9 mouse cellular contexts compared by ENCODE assay signal in the genomic region with DNA sequence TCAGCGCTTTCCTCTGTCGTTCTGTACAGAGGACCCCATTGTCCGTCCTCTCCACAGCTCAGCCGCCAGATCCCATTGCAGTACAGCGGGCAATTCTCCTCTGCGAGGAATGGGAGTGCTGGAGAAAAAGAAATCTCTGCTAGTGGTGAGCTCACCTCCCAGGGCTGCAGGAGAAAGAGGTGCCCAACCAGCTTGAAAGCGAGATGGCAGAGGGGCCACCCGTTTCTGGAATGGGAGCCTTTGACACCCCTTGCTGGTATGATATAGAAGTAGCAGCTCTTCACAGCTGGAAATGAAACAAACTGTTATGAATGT.
DNase-seq lines count a peak whose midpoint lies in the region; ATAC-seq and TF ChIP-seq lines count a peak whose summit lies in the region.
"Had no signal": no experiment of that assay in that cellular context is flagged by ENCODE, and none has a peak within 500 bp of the region (broad histone marks: within the 10 kb centered on the region; RNA-seq: fewer than 3 reads in every experiment).

No protein-coding gene starts in this region.

- no peak for TF ChIP-seq CTCF in brain, embryonic 14.5 days (IDR thresholded peaks at IDR 0.05; ENCODE audit: borderline replicate concordance, extremely low read depth, insufficient read depth, insufficient read length)

- H3K9ac ChIP-seq in heart, embryonic 13.5 days = peak overlapping the region; percentile 25
- no peak overlapping the region for H3K9ac ChIP-seq in forebrain, embryonic 15.5 days (replicated peaks)
- no peak overlapping the region for H3K9ac ChIP-seq in limb, embryonic 14.5 days (ENCODE audit: low read depth, low read length, severe bottlenecking)

- no peak overlapping the region for H3K4me3 ChIP-seq in heart, embryonic 13.5 days
- H3K4me3 ChIP-seq in forebrain, embryonic 15.5 days = no peak overlapping the region
- H3K4me3 ChIP-seq in limb, embryonic 14.5 days (replicated peaks; ENCODE audit: low read length) = no peak overlapping the region

- no peaks in the 10 kb centered on the region for H3K36me3 ChIP-seq in heart, embryonic 13.5 days
- no peaks in the 10 kb centered on the region for H3K36me3 ChIP-seq in forebrain, embryonic 15.5 days
- H3K36me3 ChIP-seq in limb, embryonic 14.5 days (ENCODE audit: control insufficient read depth, insufficient read depth, low read length) = no peaks in the 10 kb centered on the region

- no peak for ATAC-seq in heart, embryonic 13.5 days (ENCODE audit: extremely low read depth, insufficient number of reproducible peaks, low FRiP score, low TSS enrichment)
- 0 out of 2 replicates have a peak, but pooled peaks have one; percentile 27 for ATAC-seq in forebrain, embryonic 15.5 days (replicated peaks)
- 0 out of 2 replicates have a peak, but pooled peaks have one; percentile 12 for ATAC-seq in limb, embryonic 14.5 days (ENCODE audit: low FRiP score, low read depth)
- ATAC-seq in erythroblast, adult 5-6 weeks (replicated peaks; ENCODE audit: low FRiP score, poor library complexity, severe bottlenecking) = no peak

- peaks cover 21% of the 10 kb centered on the region for H3K4me1 ChIP-seq in heart, embryonic 13.5 days
- peaks cover 13% of the 10 kb centered on the region for H3K4me1 ChIP-seq in forebrain, embryonic 15.5 days
- H3K4me1 ChIP-seq in limb, embryonic 14.5 days (ENCODE audit: control insufficient read depth, insufficient read depth, low read length) = peaks cover 22% of the 10 kb centered on the region

- peak overlapping the region; percentile 41 for H3K4me2 ChIP-seq in heart, embryonic 13.5 days
- H3K4me2 ChIP-seq in forebrain, embryonic 15.5 days (replicated peaks) = no peak overlapping the region
- no peak overlapping the region; the same call in 1 of the 2 replicates for H3K4me2 ChIP-seq in limb, embryonic 14.5 days (replicated peaks; ENCODE audit: low read depth, low read length, severe bottlenecking)

- H3K9me3 ChIP-seq in heart, embryonic 13.5 days = no peaks in the 10 kb centered on the region
- no peaks in the 10 kb centered on the region for H3K9me3 ChIP-seq in forebrain, embryonic 15.5 days
- no peaks in the 10 kb centered on the region for H3K9me3 ChIP-seq in limb, embryonic 14.5 days (ENCODE audit: control insufficient read depth, low read length)

- no peak for TF ChIP-seq POLR2A in brain, embryonic 14.5 days (IDR thresholded peaks at IDR 0.05; ENCODE audit: borderline replicate concordance, extremely low read depth, insufficient read depth, insufficient read length, poor library complexity, severe bottlenecking)
- no peak for TF ChIP-seq POLR2A in limb, embryonic 14.5 days (IDR thresholded peaks at IDR 0.05; ENCODE audit: borderline replicate concordance, extremely low read depth, insufficient read depth, insufficient read length)

- intact Hi-C loops in heart, postnatal 14 days (cut with DNase I) = no loop called here

- H3K27me3 ChIP-seq in heart, embryonic 13.5 days (replicated peaks) = no peaks in the 10 kb centered on the region
- no peaks in the 10 kb centered on the region for H3K27me3 ChIP-seq in forebrain, embryonic 15.5 days
- H3K27me3 ChIP-seq in limb, embryonic 14.5 days (ENCODE audit: control insufficient read depth, insufficient read depth, low read length) = no peaks in the 10 kb centered on the region

- peak overlapping the region; percentile 77 for H3K27ac ChIP-seq in heart, embryonic 13.5 days (replicated peaks)
- no peak overlapping the region for H3K27ac ChIP-seq in forebrain, embryonic 15.5 days (replicated peaks)
- peak overlapping the region; percentile 61 for H3K27ac ChIP-seq in limb, embryonic 14.5 days (replicated peaks; ENCODE audit: low read depth, low read length)

- DNase-seq in heart, postnatal 14 days = no peak
- peak; percentile 51 for DNase-seq in brain, embryonic 14.5 days (ENCODE audit: low read depth)
- no peak for DNase-seq in limb, embryonic 14.5 days (ENCODE audit: low spot score)
- DNase-seq in cerebellum, adult 8-10 months = no peak
- no peak for DNase-seq in gastrocnemius, adult 8-10 months (ENCODE audit: low spot score in 2 of 2)
- DNase-seq: lung, adult 2 months had no signal

- 38% methylated on average over 8 of the region's 8 CpGs for WGBS in heart, embryonic 13.5 days
- 20% methylated on average over 8 of the region's 8 CpGs for WGBS in forebrain, embryonic 15.5 days
- 63% methylated on average over 8 of the region's 8 CpGs for WGBS in limb, embryonic 14.5 days

Comparison
In these comparisons a context has a peak if more than half of its experiments do, and no peak if none do; other contexts are left out.
1. ATAC-seq: peak in forebrain, embryonic 15.5 days (single experiment) and limb, embryonic 14.5 days (single experiment); none in heart, embryonic 13.5 days (single experiment) and erythroblast, adult 5-6 weeks (single experiment).